Comparison of ENCODE assay signal across 8 mouse cellular contexts in genomic region chr6:134450661-134451119, GRCm38 (mm10). TPM values are rescaled to one million over a fixed set of nuclear protein-coding genes. Genes with fewer than 3 reads are reported as not detected.
A peak's percentile ranks its signal among the peaks of the same experiment; 100 is the strongest.
DNase-seq lines count a peak whose midpoint lies in the region; ATAC-seq and TF ChIP-seq lines count a peak whose summit lies in the region.

No protein-coding gene starts in this region.

- intact Hi-C loops in left cerebral cortex, postnatal 4 days (cut with DNase I), result no loop called here

- peaks cover 74% of the 10 kb centered on the region for H3K36me3 ChIP-seq in forebrain, embryonic 13.5 days (ENCODE audit: poor library complexity, severe bottlenecking)
- H3K36me3 ChIP-seq in limb, embryonic 14.5 days (ENCODE audit: control insufficient read depth, insufficient read depth, low read length), result peaks cover 68% of the 10 kb centered on the region

- H3K27ac ChIP-seq in forebrain, embryonic 13.5 days, result peak overlapping the region; percentile 14; the same call in 1 of the 2 replicates
- peak overlapping the region; percentile 48; the same call in 1 of the 2 replicates for H3K27ac ChIP-seq in limb, embryonic 14.5 days (replicated peaks; ENCODE audit: low read depth, low read length)

- TF ChIP-seq POLR2A in limb, embryonic 14.5 days (IDR thresholded peaks at IDR 0.05; ENCODE audit: borderline replicate concordance, extremely low read depth, insufficient read depth, insufficient read length), result no peak

- peak; percentile 22 to 50 for DNase-seq in left cerebral cortex, adult 18-20 months (ENCODE audit: low spot score in 2 of 2)
- DNase-seq in left cerebral cortex, postnatal 4 days, result no peak
- DNase-seq in adrenal gland, adult (ENCODE audit: inconsistent age in 2 of 2, low spot score in 1 of 2), result peak; percentile 81 to 90
- peak; percentile 77 for DNase-seq in limb, embryonic 14.5 days (ENCODE audit: low spot score)
- no peak for DNase-seq in T-cell, adult 2 months (ENCODE audit: low spot score)
- DNase-seq in cerebellum, postnatal 14 days, result no peak

- WGBS in forebrain, embryonic 13.5 days, result 72% methylated on average over 14 of the region's 14 CpGs
- 21% methylated on average over 14 of the region's 14 CpGs for WGBS in limb, embryonic 14.5 days

- H3K4me2 ChIP-seq in forebrain, embryonic 13.5 days, result no peak overlapping the region
- H3K4me2 ChIP-seq in limb, embryonic 14.5 days (replicated peaks; ENCODE audit: low read depth, low read length, severe bottlenecking), result 0 out of 2 replicates have a peak overlapping the region, but pooled peaks have one; percentile 10

- H3K4me1 ChIP-seq in forebrain, embryonic 13.5 days, result 0 out of 2 replicates have a peak, but pooled peaks cover 5% of the 10 kb centered on the region
- peaks cover 15% of the 10 kb centered on the region; the same call in 1 of the 2 replicates for H3K4me1 ChIP-seq in limb, embryonic 14.5 days (ENCODE audit: control insufficient read depth, insufficient read depth, low read length)

- ATAC-seq in forebrain, embryonic 13.5 days, result peak; percentile 54; the same call in 1 of the 2 replicates
- ATAC-seq in limb, embryonic 14.5 days (ENCODE audit: low FRiP score, low read depth), result peak; percentile 91
- no peak for ATAC-seq in erythroid progenitor cell, adult 5-6 weeks (replicated peaks; ENCODE audit: low FRiP score, poor library complexity, severe bottlenecking)

- no peak overlapping the region for H3K9ac ChIP-seq in forebrain, embryonic 13.5 days
- no peak overlapping the region for H3K9ac ChIP-seq in limb, embryonic 14.5 days (ENCODE audit: low read depth, low read length, severe bottlenecking)

- H3K4me3 ChIP-seq in forebrain, embryonic 13.5 days, result no peak overlapping the region
- H3K4me3 ChIP-seq in limb, embryonic 14.5 days (replicated peaks; ENCODE audit: low read length), result no peak overlapping the region

- no peaks in the 10 kb centered on the region for H3K27me3 ChIP-seq in forebrain, embryonic 13.5 days
- no peaks in the 10 kb centered on the region for H3K27me3 ChIP-seq in limb, embryonic 14.5 days (ENCODE audit: control insufficient read depth, insufficient read depth, low read length)

- H3K9me3 ChIP-seq in forebrain, embryonic 13.5 days (replicated peaks), result no peaks in the 10 kb centered on the region
- H3K9me3 ChIP-seq in limb, embryonic 14.5 days (ENCODE audit: control insufficient read depth, low read length), result no peaks in the 10 kb centered on the region

RNA-seq across cellular contexts. Expression of gene Bcl2l14, which starts 54.6 kb away (rescaled TPM):
- total RNA-seq in left cerebral cortex, adult 18-20 months (2021), result not detected
- not detected for total RNA-seq in left cerebral cortex, postnatal 4 days (2021)
- not detected in 2 replicates for polyA plus RNA-seq in forebrain, embryonic 13.5 days (2015; fragmentation: Nextera tagmentation; extraction: Ambion mirVana)
- polyA plus RNA-seq in limb, embryonic 14.5 days (2012; rRNA removed), result 0.17 and 0.26 TPM in 2 replicates
- polyA plus RNA-seq in limb, embryonic 14.5 days (2014; fragmentation: Nextera tagmentation; extraction: Ambion mirVana), result 0.99 and 1.4 TPM in 2 replicates
- not detected in 2 replicates for total RNA-seq in erythroid progenitor cell, adult 5-6 weeks (2015; ENCODE audit: low replicate concordance)
- total RNA-seq in erythroid progenitor cell, adult 5-6 weeks (2017; ENCODE audit: low replicate concordance), result not detected in 2 replicates

Comparison
In these comparisons a context has a peak if more than half of its experiments do, and no peak if none do; other contexts are left out.
1. DNase-seq: peak in left cerebral cortex, adult 18-20 months (2 of 2), adrenal gland, adult (2 of 2) and limb, embryonic 14.5 days (single experiment); none in left cerebral cortex, postnatal 4 days (single experiment), T-cell, adult 2 months (single experiment) and cerebellum, postnatal 14 days (0 of 2).